In the genomic region with DNA sequence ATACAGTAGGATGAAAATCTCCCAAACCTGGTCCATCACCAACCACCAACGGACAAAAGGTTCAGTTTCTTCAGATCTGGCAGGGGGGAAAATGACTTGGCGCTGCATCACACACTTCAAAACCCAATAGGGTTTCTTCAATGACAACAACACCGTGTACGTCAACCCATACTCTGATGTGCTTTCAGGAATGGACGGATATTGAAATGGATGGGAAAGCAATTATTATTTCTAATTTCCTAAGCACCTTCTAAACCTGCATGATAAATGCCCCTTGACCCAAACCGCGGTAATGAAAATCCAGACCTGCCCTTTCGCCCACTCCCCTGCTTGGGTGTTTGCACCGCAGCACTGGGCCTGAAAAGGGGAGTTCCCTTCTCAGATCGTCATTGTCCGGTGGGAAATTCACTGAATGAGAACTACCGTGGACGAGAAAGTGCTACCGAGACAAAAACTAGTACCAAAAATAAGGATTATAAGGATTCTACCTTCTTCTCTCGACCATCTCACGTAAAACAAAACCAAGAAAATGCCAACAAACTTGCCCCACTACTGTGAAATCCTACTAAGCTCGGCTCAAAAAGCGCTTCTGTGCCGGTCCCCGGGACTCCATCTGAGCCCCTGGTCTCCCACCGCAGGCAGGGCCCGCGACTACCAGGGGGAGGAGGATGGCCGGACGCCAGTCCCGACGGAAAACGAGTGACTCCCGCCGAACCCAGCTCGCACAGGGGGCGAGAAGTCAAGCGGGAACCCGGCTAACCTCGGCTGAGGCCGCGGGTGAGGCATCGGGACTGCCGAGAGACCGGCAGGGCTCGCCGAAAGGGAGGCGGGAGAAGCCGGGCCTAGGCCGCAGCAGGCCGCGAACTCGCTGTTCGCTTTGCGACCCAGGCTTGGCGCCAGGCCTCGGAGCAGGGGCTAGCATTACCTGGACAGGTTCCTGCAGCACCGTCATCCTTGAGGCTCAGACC, we compare ENCODE assay signal across 8 mouse cellular contexts. TPM values are rescaled to one million over a fixed set of nuclear protein-coding genes. Genes with fewer than 3 reads are reported as not detected.
DNase-seq lines count a peak whose midpoint lies in the region; ATAC-seq lines count a peak whose summit lies in the region.

No protein-coding gene starts in this region.

- no peaks in the 10 kb centered on the region for H3K36me3 ChIP-seq in embryonic facial prominence, embryonic 11.5 days (replicated peaks; ENCODE audit: control insufficient read depth, insufficient read depth, low read depth, low read length)
- H3K36me3 ChIP-seq in heart, embryonic 15.5 days, result no peaks in the 10 kb centered on the region

- WGBS in embryonic facial prominence, embryonic 11.5 days, result under 1% methylated on average over 52 of the region's 53 CpGs
- WGBS in heart, embryonic 15.5 days, result under 1% methylated on average over 53 of the region's 53 CpGs

- H3K9ac ChIP-seq in embryonic facial prominence, embryonic 11.5 days (replicated peaks; ENCODE audit: low read length), result peak overlapping the region; percentile 100
- peak overlapping the region; percentile 96 for H3K9ac ChIP-seq in heart, embryonic 15.5 days

- peak overlapping the region; percentile 88 for H3K27ac ChIP-seq in embryonic facial prominence, embryonic 11.5 days (replicated peaks; ENCODE audit: low read depth, low read length)
- peak overlapping the region; percentile 92 for H3K27ac ChIP-seq in heart, embryonic 15.5 days

- DNase-seq in 416B (ENCODE audit: low read depth) (peak; percentile 71), ES-CJ7 (ENCODE audit: low read depth, low spot score) (peak; percentile 44)
- DNase-seq in embryonic facial prominence, embryonic 11.5 days (ENCODE audit: low spot score), result peak; percentile 67
- peak; percentile 75 to 85 for DNase-seq in kidney, postnatal 25 days
- DNase-seq in right cerebral cortex, postnatal 14 days, result peak; percentile 76
- DNase-seq in c-Kit-positive CD71-positive TER-119-positive erythroid progenitor cells, embryonic 14.5 days (ENCODE audit: low spot score), result no peak

- H3K9me3 ChIP-seq in embryonic facial prominence, embryonic 11.5 days (replicated peaks; ENCODE audit: control insufficient read depth, low read length), result no peaks in the 10 kb centered on the region
- H3K9me3 ChIP-seq in heart, embryonic 15.5 days (replicated peaks), result no peaks in the 10 kb centered on the region

- H3K4me2 ChIP-seq in embryonic facial prominence, embryonic 11.5 days (ENCODE audit: low read depth, low read length), result peak overlapping the region; percentile 50
- peak overlapping the region; percentile 79 for H3K4me2 ChIP-seq in heart, embryonic 15.5 days

- H3K27me3 ChIP-seq in embryonic facial prominence, embryonic 11.5 days (ENCODE audit: control insufficient read depth, insufficient read depth, low read length), result no peaks in the 10 kb centered on the region
- no peaks in the 10 kb centered on the region for H3K27me3 ChIP-seq in heart, embryonic 15.5 days

- no peaks in the 10 kb centered on the region; the same call in 1 of the 2 replicates for H3K4me1 ChIP-seq in embryonic facial prominence, embryonic 11.5 days (ENCODE audit: control insufficient read depth, insufficient read depth, low read length)
- H3K4me1 ChIP-seq in heart, embryonic 15.5 days (replicated peaks), result peaks cover 36% of the 10 kb centered on the region

- ATAC-seq in embryonic facial prominence, embryonic 11.5 days (replicated peaks; ENCODE audit: insufficient number of reproducible peaks, low FRiP score, low TSS enrichment, low read depth), result peak; percentile 31; the same call in 1 of the 2 replicates
- peak; percentile 72 for ATAC-seq in heart, embryonic 15.5 days (replicated peaks; ENCODE audit: insufficient number of reproducible peaks, insufficient read depth, low FRiP score, low read depth)
- peak; percentile 62 for ATAC-seq in megakaryocyte, adult 5-6 weeks (ENCODE audit: poor library complexity, severe bottlenecking)

- peak overlapping the region; percentile 93 for H3K4me3 ChIP-seq in embryonic facial prominence, embryonic 11.5 days (ENCODE audit: low read depth, low read length)
- peak overlapping the region; percentile 76 for H3K4me3 ChIP-seq in heart, embryonic 15.5 days

RNA-seq across cellular contexts. Expression of gene Cdc27, which starts 0.7 kb away (rescaled TPM):
- 63.2 and 70.6 TPM in 2 replicates for polyA plus RNA-seq in embryonic facial prominence, embryonic 11.5 days (2014; fragmentation: Nextera tagmentation; extraction: Ambion mirVana)
- 25.7 and 28.8 TPM in 2 replicates for polyA plus RNA-seq in heart, embryonic 15.5 days (2015; fragmentation: Nextera tagmentation; extraction: Ambion mirVana)
- 49.4 and 51.3 TPM in 2 replicates for total RNA-seq in megakaryocyte, adult 5-6 weeks (2015)
- total RNA-seq in megakaryocyte, adult 5-6 weeks (2017), result 45.1 and 52.1 TPM in 2 replicates

RNA-seq across cellular contexts. Expression of gene Myl4, which starts 0.7 kb away (rescaled TPM):
- polyA plus RNA-seq in embryonic facial prominence, embryonic 11.5 days (2014; fragmentation: Nextera tagmentation; extraction: Ambion mirVana), result 4.2 and 16.4 TPM in 2 replicates
- polyA plus RNA-seq in heart, embryonic 15.5 days (2015; fragmentation: Nextera tagmentation; extraction: Ambion mirVana), result 1,694 and 1,744 TPM in 2 replicates
- total RNA-seq in megakaryocyte, adult 5-6 weeks (2015), result 0.11 TPM in 1 of 2 replicates, not detected in the other
- total RNA-seq in megakaryocyte, adult 5-6 weeks (2017), result 0.08 TPM in 1 of 2 replicates, not detected in the other

RNA-seq across cellular contexts. Expression of gene Itgb3, which starts 58.1 kb away (rescaled TPM):
- 1.3 and 1.4 TPM in 2 replicates for polyA plus RNA-seq in embryonic facial prominence, embryonic 11.5 days (2014; fragmentation: Nextera tagmentation; extraction: Ambion mirVana)
- 3.7 and 5.4 TPM in 2 replicates for polyA plus RNA-seq in heart, embryonic 15.5 days (2015; fragmentation: Nextera tagmentation; extraction: Ambion mirVana)
- total RNA-seq in megakaryocyte, adult 5-6 weeks (2015), result 7.1 and 8.6 TPM in 2 replicates
- total RNA-seq in megakaryocyte, adult 5-6 weeks (2017), result 20.6 and 23.8 TPM in 2 replicates

Comparison
In these comparisons a context has a peak if more than half of its experiments do, and no peak if none do; other contexts are left out.
1. RNA of gene Myl4, which starts 0.7 kb away (polyA plus RNA-seq): 1,694 to 1,744 TPM in heart, embryonic 15.5 days; 4.2 to 16.4 TPM in embryonic facial prominence, embryonic 11.5 days; every median in the first group is over 10 times any median in the second.
2. Peak in every context shown above with its lines, with median percentiles within 50 percentile points of each other: ATAC-seq.